Mouse (Mus musculus): ENCODE measurements around the gene Cdk15.

- TF ChIP-seq MYOG (IDR thresholded peaks at IDR 0.05; ENCODE audit: control insufficient read depth in 1 of 3, insufficient read depth in 1 of 3, insufficient read length in 2 of 3, low read depth in 2 of 3) (no peak), POLR2A (IDR thresholded peaks at IDR 0.05; ENCODE audit: insufficient read length, low read depth) (no peak), MYOD1 (IDR thresholded peaks at IDR 0.05; ENCODE audit: control insufficient read depth in 1 of 3, insufficient read length in 2 of 3, low read depth in 2 of 3) (no peak), E2F4 (IDR thresholded peaks at IDR 0.05; ENCODE audit: insufficient read depth) (no peak)
Measured at GRCm38 (mm10) chr1:59228552-59228951, 28.2 kb upstream of the Cdk15 start.
